Mouse (Mus musculus) brain, embryonic 14.5 days (tissue): ENCODE measurements at regions not wholly inside any gene's neighbourhood (a gene's known extent, or its start where the extent isn't known, plus 50 kb on each side); places are given as distances from the start of the nearest gene placed in this dataset.

ENCODE experiments used
- CTCF ChIP-seq: fragments of 200-500 bp; IDR thresholded peaks from 2 replicates; pipeline ENCODE4 v1.5.1; 2012; ENCODE audit warnings: inconsistent platforms, mild to moderate bottlenecking, moderate library complexity, borderline replicate concordance; ENCODE audit not compliant: insufficient read depth, insufficient read length; ENCODE audit errors: extremely low read depth
- POLR2A ChIP-seq: fragments of 200-500 bp; IDR thresholded peaks from 2 replicates; pipeline ENCODE4 v1.6.1; 2012; ENCODE audit warnings: mild to moderate bottlenecking, inconsistent platforms, borderline replicate concordance; ENCODE audit not compliant: poor library complexity, insufficient read depth, insufficient read length, severe bottlenecking; ENCODE audit errors: extremely low read depth

DNA sequence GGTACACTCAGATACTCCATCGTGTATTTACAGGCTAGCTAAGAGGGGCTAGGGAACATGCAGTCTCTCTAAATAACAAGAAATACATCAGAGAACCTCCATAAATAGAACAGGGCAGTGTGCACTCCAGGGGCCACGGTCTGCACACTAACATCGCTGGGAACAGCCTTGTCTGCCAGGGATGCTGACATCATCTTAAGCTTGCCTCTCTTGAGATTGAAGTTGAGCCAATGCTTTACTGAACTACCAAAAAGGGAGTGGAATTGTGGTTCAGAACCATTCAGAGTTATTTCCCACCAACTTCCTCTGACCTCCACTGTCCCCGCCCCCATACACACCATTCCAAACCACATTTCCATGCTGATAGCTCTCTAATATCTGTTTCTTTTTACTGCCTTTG, 75.7 kb downstream of the Npy1r start:
- TF ChIP-seq CTCF: no peak
- TF ChIP-seq POLR2A: no peak
